Mouse (Mus musculus): Measurements from ENCODE around the gene Prpf3. TPM values are rescaled to one million over a fixed set of nuclear protein-coding genes. Genes with fewer than 3 reads are reported as not detected.
"Not testable (repeated sequence)": the region's sequence is repeated elsewhere in the genome, so short reads cannot be mapped to it uniquely, and the experiment has no call there.

Gene Prpf3
- polyA plus RNA-seq, 1 experiment, result 29.7 TPM

- no peak for DNase-seq (ENCODE audit: low spot score)
Observed at GRCm38 (mm10) chr3:95820046-95821010, 35.4 kb downstream of the Prpf3 start.

- peak; percentile 88 for DNase-seq (ENCODE audit: low spot score)
Observed at GRCm38 (mm10) chr3:95819351-95819985, 36.2 kb downstream of the Prpf3 start.

- peak; percentile 76 for DNase-seq (ENCODE audit: low spot score)
Observed at GRCm38 (mm10) chr3:95818571-95819288, 37.0 kb downstream of the Prpf3 start, which contains the start of gene Rprd2. TSS of gene Rprd2 (minus strand) at chr3:95818863.

GRCm38 (mm10) chr3:95818026-95818511 lies 37.6 kb downstream of the Prpf3 start:
- peak; percentile 47 for DNase-seq (ENCODE audit: low spot score)

GRCm38 (mm10) chr3:95816681-95817080 lies 39.0 kb downstream of the Prpf3 start:
- DNase-seq (ENCODE audit: low spot score), result no peak

GRCm38 (mm10) chr3:95808384-95808783 lies 47.3 kb downstream of the Prpf3 start:
- DNase-seq (ENCODE audit: low spot score), result no peak

GRCm38 (mm10) chr3:95807630-95808029 lies 48.1 kb downstream of the Prpf3 start:
- not testable (repeated sequence) for DNase-seq (ENCODE audit: low spot score)

- no peak for DNase-seq (ENCODE audit: low spot score)
Observed at GRCm38 (mm10) chr3:95806677-95807076, 49.0 kb downstream of the Prpf3 start.

- DNase-seq (ENCODE audit: low spot score), result no peak
Observed at GRCm38 (mm10) chr3:95803851-95804250, 51.8 kb downstream of the Prpf3 start.

GRCm38 (mm10) chr3:95798756-95799155 lies 56.9 kb downstream of the Prpf3 start:
- no peak for DNase-seq (ENCODE audit: low spot score)

GRCm38 (mm10) chr3:95794299-95794698 lies 61.4 kb downstream of the Prpf3 start:
- no peak for DNase-seq (ENCODE audit: low spot score)

- DNase-seq (ENCODE audit: low spot score), result no peak
Observed at GRCm38 (mm10) chr3:95793662-95794061, 62.0 kb downstream of the Prpf3 start.

- no peak for DNase-seq (ENCODE audit: low spot score)
Observed at GRCm38 (mm10) chr3:95785501-95785900, 70.2 kb downstream of the Prpf3 start.

Other genes starting within 250 kb of the Prpf3 start
- 31.6 and 45.7 TPM in 2 replicates for gene Ensa, start 230.9 kb downstream of the Prpf3 start, polyA plus RNA-seq (2012; rRNA removed)
- gene Mcl1, start 197.1 kb downstream of the Prpf3 start, polyA plus RNA-seq (2012; rRNA removed), result 90.3 and 106 TPM in 2 replicates
- gene Adamtsl4, start 168.0 kb downstream of the Prpf3 start, polyA plus RNA-seq (2012; rRNA removed), result 52.4 and 58.8 TPM in 2 replicates
- gene Ecm1, start 116.3 kb downstream of the Prpf3 start, polyA plus RNA-seq (2012; rRNA removed), result 718 and 729 TPM in 2 replicates
- 32.5 and 37.6 TPM in 2 replicates for gene Tars2, start 95.7 kb downstream of the Prpf3 start, polyA plus RNA-seq (2012; rRNA removed)
- gene Rprd2, start 37.0 kb downstream of the Prpf3 start, polyA plus RNA-seq (2012; rRNA removed), result 17.7 and 20.2 TPM in 2 replicates
- 245 and 291 TPM in 2 replicates for gene Mrps21, start 15.6 kb upstream of the Prpf3 start, polyA plus RNA-seq (2012; rRNA removed)
- 37.5 and 49.5 TPM in 2 replicates for gene Ciart, start 26.4 kb upstream of the Prpf3 start, polyA plus RNA-seq (2012; rRNA removed)
- 28.6 and 30.4 TPM in 2 replicates for gene BC028528, start 36.1 kb upstream of the Prpf3 start, polyA plus RNA-seq (2012; rRNA removed)
- gene Aph1a, start 38.1 kb upstream of the Prpf3 start, polyA plus RNA-seq (2012; rRNA removed), result 84.0 and 96.2 TPM in 2 replicates
- gene Car14, start 48.8 kb upstream of the Prpf3 start, polyA plus RNA-seq (2012; rRNA removed), result 14.7 and 17.0 TPM in 2 replicates
- 53.4 and 78.9 TPM in 2 replicates for gene Anp32e, start 73.4 kb upstream of the Prpf3 start, polyA plus RNA-seq (2012; rRNA removed)
- gene Plekho1, start 140.1 kb upstream of the Prpf3 start, polyA plus RNA-seq (2012; rRNA removed), result 196 and 224 TPM in 2 replicates
- 15.3 and 20.3 TPM in 2 replicates for gene Vps45, start 202.6 kb upstream of the Prpf3 start, polyA plus RNA-seq (2012; rRNA removed)
- 11.1 and 16.8 TPM in 2 replicates for gene Otud7b, start 248.6 kb upstream of the Prpf3 start, polyA plus RNA-seq (2012; rRNA removed)